Mouse (Mus musculus): ENCODE measurements around the gene Olfm2. TPM values are rescaled to one million over a fixed set of nuclear protein-coding genes. Genes with fewer than 3 reads are reported as not detected.
A peak's percentile ranks its signal among the peaks of the same experiment; 100 is the strongest.
"Not testable (repeated sequence)": the region's sequence is repeated elsewhere in the genome, so short reads cannot be mapped to it uniquely, and the experiment has no call there.

Gene Olfm2
- polyA plus RNA-seq, 1 experiment from 2014 or later, result 143 TPM

DNA sequence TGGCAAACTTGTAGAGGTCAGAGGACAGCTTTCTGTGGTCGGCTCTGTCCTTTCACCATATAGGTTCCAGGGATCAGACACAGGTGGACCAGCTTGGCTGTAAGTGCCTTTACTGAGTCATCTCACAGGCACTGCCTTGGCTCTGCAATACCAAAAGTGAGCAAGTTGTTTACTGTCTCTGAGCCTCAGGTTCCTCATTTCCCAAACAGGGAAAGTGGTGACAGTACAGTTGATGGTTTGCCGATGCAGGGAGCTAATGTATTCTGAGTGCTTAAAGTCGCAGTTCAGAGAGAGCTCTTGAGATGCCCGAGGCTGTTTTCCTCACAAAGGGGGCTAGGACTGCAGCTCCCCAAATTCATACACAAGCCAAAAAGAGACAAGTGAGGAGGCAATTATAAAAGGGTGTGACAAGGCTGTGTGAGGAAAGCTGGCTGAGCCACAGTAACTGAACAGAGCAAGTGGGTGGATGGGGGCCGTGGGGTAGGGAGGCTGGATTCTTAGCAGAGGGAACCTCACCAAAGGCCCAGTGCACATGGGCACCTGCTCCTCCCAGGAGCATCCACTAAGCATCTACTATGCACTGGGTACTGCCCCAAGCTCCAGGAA, 49.9 kb downstream of the Olfm2 start:
- H3K9me3 ChIP-seq (ENCODE audit: control insufficient read depth, low read length), result no peaks in the 10 kb centered on the region
- no peaks in the 10 kb centered on the region for H3K36me3 ChIP-seq (ENCODE audit: control insufficient read depth, insufficient read depth, low read length)
- no peak overlapping the region for H3K4me2 ChIP-seq (ENCODE audit: low read length)
- no peak overlapping the region for H3K9ac ChIP-seq (replicated peaks; ENCODE audit: low read length)
- ATAC-seq (ENCODE audit: low FRiP score, low TSS enrichment) (peak; percentile 46; the same call in 1 of the 2 replicates), DNase-seq (peak; percentile 45)
- no peaks in the 10 kb centered on the region for H3K27me3 ChIP-seq (ENCODE audit: control insufficient read depth, insufficient read depth, low read length)
- peaks cover 27% of the 10 kb centered on the region for H3K4me1 ChIP-seq (ENCODE audit: control insufficient read depth, insufficient read depth, low read length)
- H3K4me3 ChIP-seq (replicated peaks; ENCODE audit: low read depth, low read length), result no peak overlapping the region
- WGBS, result 51% methylated on average over 5 of the region's 5 CpGs
- H3K27ac ChIP-seq (replicated peaks; ENCODE audit: low read depth, low read length), result 0 out of 2 replicates have a peak overlapping the region, but pooled peaks have one; percentile 32

DNA sequence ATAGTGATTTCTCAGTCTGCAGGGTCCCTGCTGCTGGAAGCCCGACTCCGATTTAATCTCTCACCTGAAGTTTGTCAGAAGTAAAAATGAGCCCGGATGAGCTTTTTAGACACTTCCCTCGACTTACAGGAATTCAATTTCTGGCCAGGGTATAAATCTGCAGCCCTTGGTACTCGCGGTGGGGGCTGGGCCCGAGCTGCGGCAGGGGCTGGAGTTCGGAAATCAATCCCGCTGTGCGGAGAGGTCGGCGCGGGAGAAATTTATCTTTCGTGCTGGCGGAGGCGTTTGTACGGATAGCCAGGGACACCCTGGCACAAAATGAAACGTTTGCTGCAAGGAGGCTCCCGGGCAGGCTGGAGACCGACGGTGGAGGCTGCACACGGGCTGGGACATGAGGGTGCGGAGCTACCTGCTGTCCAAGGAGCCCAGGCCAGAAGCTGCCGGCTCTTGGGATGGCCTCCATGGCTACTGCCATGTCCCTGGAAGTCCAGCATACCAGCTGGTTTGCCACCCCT, 51.4 kb downstream of the Olfm2 start:
- peak; percentile 46 for DNase-seq
- no peaks in the 10 kb centered on the region for H3K9me3 ChIP-seq (ENCODE audit: control insufficient read depth, low read length)

DNA sequence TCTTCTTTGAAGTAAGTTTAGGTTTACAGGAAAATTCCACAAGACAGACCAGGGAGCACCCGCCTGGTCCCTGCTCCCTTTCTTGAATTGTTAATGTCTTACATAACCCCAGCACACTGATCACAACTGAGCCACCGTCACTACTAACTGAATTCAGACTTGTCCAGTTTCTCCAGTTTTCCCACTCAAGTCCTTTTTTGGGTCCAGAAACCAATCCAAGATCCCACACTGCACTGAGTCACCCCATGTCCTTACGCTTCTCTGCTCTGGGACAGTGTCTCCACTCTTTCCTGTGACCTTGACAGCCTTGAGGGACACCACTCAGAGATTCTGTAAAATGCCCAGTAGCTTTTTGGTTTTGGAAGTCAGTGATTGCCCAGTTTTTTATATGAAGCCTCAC, 53.3 kb downstream of the Olfm2 start:
- no peak for ATAC-seq (ENCODE audit: low FRiP score, low TSS enrichment)
- H3K9me3 ChIP-seq (ENCODE audit: control insufficient read depth, low read length), result no peaks in the 10 kb centered on the region
- no peak overlapping the region for H3K27ac ChIP-seq (replicated peaks; ENCODE audit: low read depth, low read length)
- no peaks in the 10 kb centered on the region for H3K27me3 ChIP-seq (ENCODE audit: control insufficient read depth, insufficient read depth, low read length)
- WGBS, result 85% methylated on average over 3 of the region's 3 CpGs
- peaks cover 36% of the 10 kb centered on the region for H3K4me1 ChIP-seq (ENCODE audit: control insufficient read depth, insufficient read depth, low read length)
- H3K4me2 ChIP-seq (ENCODE audit: low read length), result no peak overlapping the region
- H3K9ac ChIP-seq (replicated peaks; ENCODE audit: low read length), result no peak overlapping the region
- H3K4me3 ChIP-seq (replicated peaks; ENCODE audit: low read depth, low read length), result no peak overlapping the region
- no peaks in the 10 kb centered on the region for H3K36me3 ChIP-seq (ENCODE audit: control insufficient read depth, insufficient read depth, low read length)
- DNase-seq, result no peak

More for the DNA sequence above, 51.4 kb downstream of the Olfm2 start:
- Histone ChIP-seq H3K4me2 (ENCODE audit: low read length) (peak overlapping the region; percentile 48), H3K27me3 (ENCODE audit: control insufficient read depth, insufficient read depth, low read length) (no peaks in the 10 kb centered on the region), H3K36me3 (ENCODE audit: control insufficient read depth, insufficient read depth, low read length) (no peaks in the 10 kb centered on the region), H3K27ac (replicated peaks; ENCODE audit: low read depth, low read length) (peak overlapping the region; percentile 60; the same call in 1 of the 2 replicates), H3K4me3 (replicated peaks; ENCODE audit: low read depth, low read length) (0 out of 2 replicates have a peak overlapping the region, but pooled peaks have one; percentile 10), H3K4me1 (ENCODE audit: control insufficient read depth, insufficient read depth, low read length) (peaks cover 33% of the 10 kb centered on the region), H3K9ac (replicated peaks; ENCODE audit: low read length) (peak overlapping the region; percentile 37; the same call in 1 of the 2 replicates)
- ATAC-seq (ENCODE audit: low FRiP score, low TSS enrichment), result no peak
- WGBS, result 5% methylated on average over 25 of the region's 25 CpGs

DNA sequence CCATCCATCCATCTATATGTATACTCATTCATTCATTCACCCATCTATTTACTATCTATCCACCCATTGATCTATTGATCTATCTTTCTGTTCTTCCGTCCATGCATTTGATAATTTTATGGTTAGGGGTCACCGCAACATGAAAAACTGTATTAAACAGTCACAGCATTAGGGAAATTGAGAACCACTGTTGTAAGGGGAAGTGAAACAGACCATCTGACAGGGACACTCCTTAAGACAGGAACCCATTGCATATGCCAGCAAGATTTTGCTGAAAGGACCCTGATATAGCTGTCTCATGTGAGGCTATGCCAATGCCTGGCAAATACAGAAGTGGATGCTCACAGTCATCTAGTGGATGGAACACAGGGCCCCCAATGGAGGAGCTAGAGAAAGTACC, 55.7 kb downstream of the Olfm2 start:
- not testable (repeated sequence) for H3K27me3 ChIP-seq (ENCODE audit: control insufficient read depth, insufficient read depth, low read length); ATAC-seq (ENCODE audit: low FRiP score, low TSS enrichment); H3K4me2 ChIP-seq (ENCODE audit: low read length); H3K36me3 ChIP-seq (ENCODE audit: control insufficient read depth, insufficient read depth, low read length); H3K4me3 ChIP-seq (replicated peaks; ENCODE audit: low read depth, low read length); H3K9ac ChIP-seq (replicated peaks; ENCODE audit: low read length); H3K9me3 ChIP-seq (ENCODE audit: control insufficient read depth, low read length); DNase-seq
- WGBS, result 82% methylated on average over 2 of the region's 2 CpGs
- Histone ChIP-seq H3K27ac (replicated peaks; ENCODE audit: low read depth, low read length) (peak overlapping the region; percentile 75), H3K4me1 (ENCODE audit: control insufficient read depth, insufficient read depth, low read length) (peaks cover 21% of the 10 kb centered on the region)

DNA sequence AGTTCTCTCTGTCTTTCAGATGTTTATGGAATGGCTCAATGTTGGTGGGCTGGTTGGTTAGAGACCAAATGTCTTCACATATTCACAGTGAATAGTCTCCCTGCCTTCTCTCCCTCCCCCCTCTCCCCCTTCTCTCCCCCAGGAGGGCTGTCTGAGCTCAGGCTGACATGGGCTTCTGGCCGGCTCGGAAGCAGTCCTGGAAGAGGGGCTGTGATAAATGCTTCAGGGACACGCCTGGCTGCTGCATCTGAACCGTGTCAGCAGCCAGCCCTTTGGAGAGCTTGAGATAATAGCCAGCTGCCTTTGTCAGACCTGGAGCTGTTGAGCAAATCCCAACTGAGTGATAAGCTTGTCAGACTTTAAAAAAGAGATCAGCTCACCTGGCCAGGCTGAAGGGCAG, 56.2 kb downstream of the Olfm2 start:
- H3K4me2 ChIP-seq (ENCODE audit: low read length), result peak overlapping the region; percentile 10; the same call in 1 of the 2 replicates
- H3K9me3 ChIP-seq (ENCODE audit: control insufficient read depth, low read length), result no peaks in the 10 kb centered on the region
- ATAC-seq (ENCODE audit: low FRiP score, low TSS enrichment), result no peak
- no peak overlapping the region; the same call in 1 of the 2 replicates for H3K9ac ChIP-seq (replicated peaks; ENCODE audit: low read length)
- H3K36me3 ChIP-seq (ENCODE audit: control insufficient read depth, insufficient read depth, low read length), result no peaks in the 10 kb centered on the region
- no peak overlapping the region for H3K4me3 ChIP-seq (replicated peaks; ENCODE audit: low read depth, low read length)
- 5% methylated on average over 4 of the region's 4 CpGs for WGBS
- H3K27me3 ChIP-seq (ENCODE audit: control insufficient read depth, insufficient read depth, low read length), result no peaks in the 10 kb centered on the region
- H3K4me1 ChIP-seq (ENCODE audit: control insufficient read depth, insufficient read depth, low read length), result peaks cover 16% of the 10 kb centered on the region
- H3K27ac ChIP-seq (replicated peaks; ENCODE audit: low read depth, low read length), result peak overlapping the region; percentile 75
- peak; percentile 50 for DNase-seq

DNA sequence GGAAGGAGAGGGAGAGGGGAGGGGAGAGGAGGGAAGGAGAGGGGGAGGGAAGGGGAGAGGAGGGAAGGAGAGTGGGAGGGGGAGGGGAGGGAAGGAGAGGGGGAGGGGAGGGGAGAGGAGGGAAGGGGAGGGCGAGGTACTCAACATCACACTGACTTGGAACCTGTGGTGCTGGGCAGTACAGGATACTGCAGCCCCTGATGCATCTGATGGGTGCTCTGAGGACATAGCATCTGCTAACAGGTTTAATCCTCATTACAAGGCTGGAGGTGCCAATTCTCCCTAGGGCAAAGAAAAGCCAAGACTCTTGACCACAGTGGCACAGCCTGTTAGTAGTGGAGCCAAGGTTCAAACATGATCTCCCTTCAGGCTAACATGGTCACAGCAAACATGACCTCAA, 56.7 kb downstream of the Olfm2 start:
- H3K4me2 ChIP-seq (ENCODE audit: low read length), result no peak overlapping the region
- no peak for ATAC-seq (ENCODE audit: low FRiP score, low TSS enrichment)
- no peaks in the 10 kb centered on the region for H3K27me3 ChIP-seq (ENCODE audit: control insufficient read depth, insufficient read depth, low read length)
- DNase-seq, result no peak
- no peaks in the 10 kb centered on the region for H3K36me3 ChIP-seq (ENCODE audit: control insufficient read depth, insufficient read depth, low read length)
- WGBS, result 25% methylated on average over 1 of the region's 1 CpGs
- H3K27ac ChIP-seq (replicated peaks; ENCODE audit: low read depth, low read length), result peak overlapping the region; percentile 75
- H3K9me3 ChIP-seq (ENCODE audit: control insufficient read depth, low read length), result no peaks in the 10 kb centered on the region
- no peak overlapping the region for H3K9ac ChIP-seq (replicated peaks; ENCODE audit: low read length)
- peaks cover 11% of the 10 kb centered on the region for H3K4me1 ChIP-seq (ENCODE audit: control insufficient read depth, insufficient read depth, low read length)
- H3K4me3 ChIP-seq (replicated peaks; ENCODE audit: low read depth, low read length), result no peak overlapping the region

DNA sequence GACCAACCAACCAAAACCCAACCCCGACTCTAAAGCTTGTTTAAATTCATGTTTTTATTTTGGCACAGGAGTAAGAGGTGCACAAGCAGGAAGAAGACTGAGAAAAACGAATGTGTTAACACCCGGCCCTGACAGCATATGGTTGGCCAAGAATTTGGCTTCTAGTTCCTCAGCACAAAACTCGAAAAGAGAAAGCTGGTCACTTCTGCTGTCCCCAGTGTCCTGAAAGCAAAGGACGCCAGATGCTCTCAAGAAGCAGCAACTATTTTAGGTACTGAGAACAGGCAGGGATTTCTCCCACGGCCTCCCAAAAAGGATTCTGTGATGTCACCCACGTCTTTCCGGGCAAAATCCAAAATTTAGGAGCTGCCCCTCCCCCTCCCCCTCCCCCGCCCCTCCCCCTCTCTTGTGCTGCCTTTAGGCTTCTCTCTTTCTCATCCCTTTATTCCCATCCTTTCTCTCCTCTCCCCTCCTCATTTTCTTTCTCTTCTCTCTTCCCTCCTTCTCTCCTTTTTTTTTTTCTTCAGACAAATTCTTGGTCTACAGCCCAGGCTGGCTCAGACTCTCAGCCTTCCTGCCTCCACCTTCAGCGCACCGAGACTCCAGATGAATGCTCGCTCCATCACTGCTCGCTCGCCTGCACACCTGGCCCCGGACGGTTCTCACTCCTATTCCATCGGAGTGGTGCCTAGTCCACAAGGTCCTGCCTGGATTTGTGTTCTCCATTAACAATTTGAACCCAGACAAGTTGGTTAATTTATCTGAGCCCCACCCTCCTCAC, 60.9 kb downstream of the Olfm2 start:
- Histone ChIP-seq H3K4me1 (ENCODE audit: control insufficient read depth, insufficient read depth, low read length) (peaks cover 11% of the 10 kb centered on the region), H3K36me3 (ENCODE audit: control insufficient read depth, insufficient read depth, low read length) (no peaks in the 10 kb centered on the region), H3K4me3 (replicated peaks; ENCODE audit: low read depth, low read length) (no peak overlapping the region), H3K27me3 (ENCODE audit: control insufficient read depth, insufficient read depth, low read length) (no peaks in the 10 kb centered on the region), H3K9me3 (ENCODE audit: control insufficient read depth, low read length) (no peaks in the 10 kb centered on the region), H3K27ac (replicated peaks; ENCODE audit: low read depth, low read length) (no peak overlapping the region), H3K9ac (replicated peaks; ENCODE audit: low read length) (no peak overlapping the region), H3K4me2 (ENCODE audit: low read length) (no peak overlapping the region)
- no peak for DNase-seq
- no peak for ATAC-seq (ENCODE audit: low FRiP score, low TSS enrichment)
- 62% methylated on average over 17 of the region's 17 CpGs for WGBS

DNA sequence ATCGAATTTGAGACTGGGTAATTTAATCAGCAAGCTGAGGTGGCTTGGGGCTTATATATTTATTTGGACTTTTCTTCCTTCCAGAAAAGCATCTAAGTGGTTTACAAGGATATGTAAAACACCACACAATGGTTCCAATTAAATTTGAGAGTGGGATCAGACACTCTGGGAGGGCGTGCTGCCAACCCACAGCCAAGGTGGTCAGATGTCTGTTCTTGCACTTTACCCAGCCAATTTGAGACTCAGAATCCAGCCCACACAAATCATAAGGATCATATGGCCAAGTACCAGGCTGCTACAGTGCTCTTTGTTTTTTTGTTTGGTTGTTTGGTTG, 63.8 kb downstream of the Olfm2 start:
- 18% methylated on average over 2 of the region's 2 CpGs for WGBS
- H3K4me3 ChIP-seq (replicated peaks; ENCODE audit: low read depth, low read length), result no peak overlapping the region
- H3K4me2 ChIP-seq (ENCODE audit: low read length), result no peak overlapping the region
- DNase-seq (no peak), ATAC-seq (ENCODE audit: low FRiP score, low TSS enrichment) (no peak; the same call in 1 of the 2 replicates)
- H3K4me1 ChIP-seq (ENCODE audit: control insufficient read depth, insufficient read depth, low read length), result peaks cover 4% of the 10 kb centered on the region; the same call in 1 of the 2 replicates
- H3K9me3 ChIP-seq (ENCODE audit: control insufficient read depth, low read length), result no peaks in the 10 kb centered on the region
- H3K27me3 ChIP-seq (ENCODE audit: control insufficient read depth, insufficient read depth, low read length), result no peaks in the 10 kb centered on the region
- H3K36me3 ChIP-seq (ENCODE audit: control insufficient read depth, insufficient read depth, low read length), result no peaks in the 10 kb centered on the region
- H3K9ac ChIP-seq (replicated peaks; ENCODE audit: low read length), result no peak overlapping the region
- peak overlapping the region; percentile 52; the same call in 1 of the 2 replicates for H3K27ac ChIP-seq (replicated peaks; ENCODE audit: low read depth, low read length)

Measured in midbrain, embryonic 14.5 days (tissue).